Mouse (Mus musculus) heart, adult 2 months (tissue): ENCODE measurements around the gene Cyp4b1. TPM values are rescaled to one million over a fixed set of nuclear protein-coding genes. Genes with fewer than 3 reads are reported as not detected.
A peak's percentile ranks its signal among the peaks of the same experiment; 100 is the strongest.
"Not testable (repeated sequence)": the region's sequence is repeated elsewhere in the genome, so short reads cannot be mapped to it uniquely, and the experiment has no call there.

ENCODE experiments used
- DNase-seq, 2 experiments: peaks; one replicate each; pipeline ENCODE4 v3.0.0; 2021
- H3K27ac ChIP-seq: fragments of 200-600 bp; 2 replicates; pipeline ENCODE4 v1.8.1; 2022
- H3K27me3 ChIP-seq: fragments of 200-500 bp; 2 replicates; pipeline ENCODE4 v1.6.1; 2012; ENCODE audit warnings: mild to moderate bottlenecking, low read length, inconsistent platforms, mixed read lengths; ENCODE audit not compliant: control insufficient read depth, insufficient read depth
- H3K36me3 ChIP-seq: fragments of 200-500 bp; 2 replicates; pipeline ENCODE4 v1.6.1; 2012; ENCODE audit warnings: low read length, inconsistent platforms; ENCODE audit not compliant: control insufficient read depth, insufficient read depth
- H3K4me1 ChIP-seq: fragments of 200-500 bp; 2 replicates; pipeline ENCODE4 v1.6.1; 2011; ENCODE audit warnings: low read length; ENCODE audit not compliant: control insufficient read depth, insufficient read depth
- H3K4me3 ChIP-seq: fragments of 200-600 bp; 2 replicates; pipeline ENCODE4 v1.8.1; 2022
- H3K79me2 ChIP-seq: fragments of 200-500 bp; replicated peaks from 2 replicates; pipeline ENCODE4 v1.6.1; 2012; ENCODE audit warnings: mild to moderate bottlenecking, inconsistent platforms, low read length, moderate library complexity, mixed read lengths; ENCODE audit not compliant: control insufficient read depth, insufficient read depth
- H3K9ac ChIP-seq: fragments of 200-500 bp; 2 replicates; pipeline ENCODE4 v1.6.1; 2012; ENCODE audit warnings: low read depth, mild to moderate bottlenecking, control low read depth, inconsistent platforms, low read length, mixed read lengths
- CTCF ChIP-seq: fragments of 200-600 bp; IDR thresholded peaks from 2 replicates; pipeline ENCODE4 v1.8.1; 2022; ENCODE audit warnings: antibody characterized with exemption, mild to moderate bottlenecking, moderate library complexity
- EP300 ChIP-seq: fragments of 200-500 bp; IDR thresholded peaks from 2 replicates; pipeline ENCODE4 v1.6.1; 2011; ENCODE audit warnings: low read depth, low read length, control low read depth; ENCODE audit not compliant: insufficient read depth
- POLR2A ChIP-seq: fragments of 200-500 bp; IDR thresholded peaks from 2 replicates; pipeline ENCODE4 v1.6.1; 2011; ENCODE audit warnings: mild to moderate bottlenecking, low read depth, low read length, control low read depth; ENCODE audit not compliant: insufficient read depth
- WGBS: fragments of 180-500 bp; shearing (Covaris S2); methylation state at CpG from one replicate; pipeline ENCODE4 v1.1.7; 2018; 5-methylcytosine and 5-hydroxymethylcytosine counted together
- intact Hi-C: fragments of 180-260 bp; cut with DNase I; formaldehyde crosslinking; loops from one replicate; pipeline ENCODE4 v1.15.1; 2025
- polyA plus RNA-seq: library from polyadenylated mRNA; depleted of rRNA; stranded (reverse); fragments of >200 nt; gene quantifications from 2 replicates; pipeline ENCODE4 v1.2.3, GENCODE M21; 2012
- total RNA-seq, 2 experiments: library from RNA; stranded (reverse); gene quantifications; 2 replicates each; pipeline ENCODE4 v1.2.3; 2021

Cyp4b1 gene
- total and polyA plus RNA-seq, 3 experiments = 28.3 to 56.5 (median 29.2) TPM

DNA sequence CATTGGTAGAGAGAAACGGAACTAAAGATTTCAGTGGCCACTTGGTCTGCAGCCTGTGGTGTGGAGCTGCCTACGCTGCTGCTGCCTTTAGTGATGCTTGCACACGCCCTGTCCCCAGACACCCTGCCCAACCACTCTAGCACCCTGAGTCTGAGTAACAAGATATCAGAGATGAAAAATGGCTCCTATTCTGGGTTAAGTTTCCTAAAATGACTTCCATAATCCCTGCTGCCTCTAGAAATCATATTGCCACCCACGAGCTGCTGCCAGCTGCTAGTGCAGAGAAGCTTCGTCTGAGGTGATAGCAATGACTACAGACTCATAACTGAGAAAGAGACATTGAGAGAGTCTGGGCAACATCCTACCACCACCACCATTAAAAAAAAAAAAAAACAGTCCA, 3.3 kb upstream of the Cyp4b1 start:
- Histone ChIP-seq H3K9ac (no peak overlapping the region), H3K4me1 (peaks cover 2% of the 10 kb centered on the region), H3K36me3 (peaks cover 4% of the 10 kb centered on the region; the same call in 1 of the 2 replicates), H3K27ac (no peak overlapping the region), H3K79me2 (no peaks in the 10 kb centered on the region), H3K4me3 (no peak overlapping the region), H3K27me3 (no peaks in the 10 kb centered on the region)
- DNase-seq = no peak
- WGBS = 88% methylated on average over 5 of the region's 5 CpGs
- no peak for TF ChIP-seq EP300
- TF ChIP-seq CTCF = no peak
- no peak for TF ChIP-seq POLR2A
- intact Hi-C loops = no loop called here

GRCm38 (mm10) chr4:115649344-115649743, 1.8 kb upstream of the Cyp4b1 start:
- no peaks in the 10 kb centered on the region for H3K27me3 ChIP-seq
- H3K79me2 ChIP-seq = no peaks in the 10 kb centered on the region
- peak overlapping the region; percentile 43 for H3K27ac ChIP-seq
- peaks cover 3% of the 10 kb centered on the region for H3K4me1 ChIP-seq
- peak in 1 of 2 experiments; percentile 15 for DNase-seq
- intact Hi-C loops = loop anchor here (5.0 to 10.0 kb wide), 2 partner anchors 167 to 195 kb away; no protein-coding TSS in a partner anchor
- H3K4me3 ChIP-seq = no peak overlapping the region
- TF ChIP-seq POLR2A (no peak), EP300 (no peak), CTCF (no peak)
- peaks cover 4% of the 10 kb centered on the region; the same call in 1 of the 2 replicates for H3K36me3 ChIP-seq
- no peak overlapping the region for H3K9ac ChIP-seq

GRCm38 (mm10) chr4:115648752-115649151, 1.2 kb upstream of the Cyp4b1 start:
- TF ChIP-seq EP300 (no peak), CTCF (no peak), POLR2A (no peak)
- intact Hi-C loops = loop anchor here (5.0 to 10.0 kb wide), 2 partner anchors 166 to 196 kb away; no protein-coding TSS in a partner anchor
- H3K36me3 ChIP-seq = peaks cover 4% of the 10 kb centered on the region; the same call in 1 of the 2 replicates
- WGBS = 63% methylated on average over 2 of the region's 2 CpGs
- H3K4me3 ChIP-seq = no peak overlapping the region
- H3K27ac ChIP-seq = peak overlapping the region; percentile 43
- no peak overlapping the region for H3K9ac ChIP-seq
- peak in 1 of 2 experiments; percentile 42 for DNase-seq
- no peaks in the 10 kb centered on the region for H3K79me2 ChIP-seq
- H3K4me1 ChIP-seq = peaks cover 3% of the 10 kb centered on the region
- no peaks in the 10 kb centered on the region for H3K27me3 ChIP-seq

GRCm38 (mm10) chr4:115645371-115645770, 2.2 kb downstream of the Cyp4b1 start:
- H3K4me3 ChIP-seq = peak overlapping the region; percentile 23; the same call in 1 of the 2 replicates
- intact Hi-C loops = loop anchor here (5.0 to 10.0 kb wide), 2 partner anchors 163 to 199 kb away; no protein-coding TSS in a partner anchor
- peaks cover 9% of the 10 kb centered on the region for H3K4me1 ChIP-seq
- H3K27me3 ChIP-seq = no peaks in the 10 kb centered on the region
- peak in 1 of 2 experiments; percentile 62 for DNase-seq
- H3K79me2 ChIP-seq = no peaks in the 10 kb centered on the region
- 0 out of 2 replicates have a peak overlapping the region, but pooled peaks have one; percentile 19 for H3K9ac ChIP-seq
- peak overlapping the region; percentile 38 for H3K27ac ChIP-seq
- peaks cover 17% of the 10 kb centered on the region; the same call in 1 of the 2 replicates for H3K36me3 ChIP-seq
- TF ChIP-seq POLR2A (no peak), EP300 (no peak), CTCF (no peak)

GRCm38 (mm10) chr4:115642967-115643754, 4.4 kb downstream of the Cyp4b1 start:
- Histone ChIP-seq H3K27ac (peak overlapping the region; percentile 53), H3K4me1 (peaks cover 7% of the 10 kb centered on the region), H3K27me3 (no peaks in the 10 kb centered on the region), H3K9ac (no peak overlapping the region), H3K79me2 (no peaks in the 10 kb centered on the region), H3K4me3 (no peak overlapping the region), H3K36me3 (peaks cover 14% of the 10 kb centered on the region; the same call in 1 of the 2 replicates)
- no peak for TF ChIP-seq POLR2A
- 0 out of 2 replicates have a peak, but pooled peaks have one; percentile 18 for TF ChIP-seq EP300
- peak; percentile 23 for TF ChIP-seq CTCF
- 14% methylated on average over 5 of the region's 5 CpGs for WGBS
- peak in 1 of 2 experiments; percentile 45 for DNase-seq
- intact Hi-C loops = loop anchor here (10.0 kb wide), 1 partner anchor 202 kb away; no protein-coding TSS in a partner anchor

GRCm38 (mm10) chr4:115625560-115625959, 22.0 kb downstream of the Cyp4b1 start:
- intact Hi-C loops, H3K4me3 ChIP-seq, H3K9ac ChIP-seq, H3K4me1 ChIP-seq, H3K36me3 ChIP-seq, DNase-seq, H3K27me3 ChIP-seq, H3K79me2 ChIP-seq, H3K27ac ChIP-seq: not testable (repeated sequence)
- 90% methylated on average over 3 of the region's 3 CpGs for WGBS
